Mouse (Mus musculus) brain, embryonic 18.5 days (tissue): Measurements from ENCODE around the gene Galnt4.
"Not testable (repeated sequence)": the region's sequence is repeated elsewhere in the genome, so short reads cannot be mapped to it uniquely, and the experiment has no call there.

Experiments used
- DNase-seq: peaks from one replicate; pipeline ENCODE4 v3.0.0-alpha.2; 2012; ENCODE audit warnings: low read depth, low spot score

Galnt4 gene

GRCm38 (mm10) chr10:99157697-99158096, 49.7 kb downstream of the Galnt4 start:
- DNase-seq: not testable (repeated sequence)

- DNase-seq: no peak
Measured at GRCm38 (mm10) chr10:99161987-99162582, 54.1 kb downstream of the Galnt4 start.
